Comparison of ENCODE assay signal across 22 mouse cellular contexts in genomic region chr13:63326015-63326414, GRCm38 (mm10).
"Had no signal": no experiment of that assay in that cellular context is flagged by ENCODE, and none has a peak within 500 bp of the region (broad histone marks: within the 10 kb centered on the region; RNA-seq: fewer than 3 reads in every experiment).

No protein-coding gene starts in this region.

- H3K27me3 ChIP-seq: intestine, embryonic 15.5 days; kidney, embryonic 15.5 days; lung, embryonic 15.5 days; midbrain, embryonic 15.5 days; neural tube, embryonic 15.5 days; stomach, embryonic 15.5 days had no signal

- ATAC-seq: intestine, embryonic 15.5 days; midbrain, embryonic 15.5 days had no signal

- H3K4me2 ChIP-seq: intestine, embryonic 15.5 days; kidney, embryonic 15.5 days; lung, embryonic 15.5 days; midbrain, embryonic 12.5 days; midbrain, embryonic 15.5 days; neural tube, embryonic 12.5 days; neural tube, embryonic 15.5 days; stomach, embryonic 15.5 days had no signal

- H3K4me3 ChIP-seq: intestine, embryonic 15.5 days; kidney, embryonic 15.5 days; left cerebral cortex, adult 2 months; lung, embryonic 15.5 days; midbrain, embryonic 12.5 days; midbrain, embryonic 15.5 days; neural tube, embryonic 12.5 days; neural tube, embryonic 15.5 days; stomach, embryonic 15.5 days had no signal

- H3K36me3 ChIP-seq: lung, embryonic 15.5 days; midbrain, embryonic 15.5 days; neural tube, embryonic 12.5 days; neural tube, embryonic 15.5 days; stomach, embryonic 15.5 days had no signal

- DNase-seq: kidney, adult 11 months; kidney, adult 8-10 months; kidney, postnatal 10 days; kidney, postnatal 4 days; layer of hippocampus, postnatal 36 days; lung, adult 18-20 months; lung, postnatal 10 days; lung, postnatal 36 days; retina, postnatal 1 day; right cerebral cortex, postnatal 25 days; spleen, adult 18-20 months; thymus, postnatal 25 days had no signal

- H3K9ac ChIP-seq: intestine, embryonic 15.5 days; kidney, embryonic 15.5 days; lung, embryonic 15.5 days; midbrain, embryonic 12.5 days; midbrain, embryonic 15.5 days; neural tube, embryonic 12.5 days; neural tube, embryonic 15.5 days; stomach, embryonic 15.5 days had no signal

- H3K9me3 ChIP-seq: intestine, embryonic 15.5 days; kidney, embryonic 15.5 days; lung, embryonic 15.5 days; megakaryocyte, embryonic 14.5 days; midbrain, embryonic 12.5 days; midbrain, embryonic 15.5 days; neural tube, embryonic 12.5 days; neural tube, embryonic 15.5 days; stomach, embryonic 15.5 days had no signal

- H3K27ac ChIP-seq: midbrain, embryonic 12.5 days; midbrain, embryonic 15.5 days; neural tube, embryonic 12.5 days; neural tube, embryonic 15.5 days had no signal
